ENCODE assay signal across 16 mouse cellular contexts in genomic region chr1:44550261-44550660, GRCm38 (mm10). TPM values are rescaled to one million over a fixed set of nuclear protein-coding genes. Genes with fewer than 3 reads are reported as not detected.
"Had no signal": no experiment of that assay in that cellular context is flagged by ENCODE, and none has a peak within 500 bp of the region (broad histone marks: within the 10 kb centered on the region; RNA-seq: fewer than 3 reads in every experiment).

No protein-coding gene starts in this region.

- H3K9ac ChIP-seq: kidney, embryonic 15.5 days; limb, embryonic 15.5 days; liver, embryonic 12.5 days; lung, embryonic 14.5 days; midbrain, embryonic 15.5 days; neural tube, embryonic 12.5 days had no signal

- H3K27ac ChIP-seq: kidney, embryonic 15.5 days; left cerebral cortex, adult 2 months; limb, embryonic 15.5 days; liver, embryonic 12.5 days; macrophage; midbrain, embryonic 15.5 days; neural tube, embryonic 12.5 days; stomach, postnatal 0 days had no signal

- ATAC-seq: liver, embryonic 12.5 days; midbrain, embryonic 15.5 days had no signal

- H3K36me3 ChIP-seq: kidney, embryonic 15.5 days; limb, embryonic 15.5 days; liver, embryonic 12.5 days; midbrain, embryonic 15.5 days; neural tube, embryonic 12.5 days had no signal

- DNase-seq: kidney, postnatal 25 days; lung, embryonic 14.5 days; lung, postnatal 14 days; thymus, adult 2 months; thymus, postnatal 25 days had no signal

- H3K9me3 ChIP-seq: kidney, embryonic 15.5 days; limb, embryonic 15.5 days; liver, embryonic 12.5 days; megakaryocyte, embryonic 14.5 days; midbrain, embryonic 15.5 days; neural tube, embryonic 12.5 days had no signal

- H3K4me3 ChIP-seq: kidney, embryonic 15.5 days; left cerebral cortex, adult 2 months; liver, embryonic 12.5 days; megakaryocyte, embryonic 14.5 days; midbrain, embryonic 15.5 days; neural tube, embryonic 12.5 days had no signal

- H3K27me3 ChIP-seq: kidney, embryonic 15.5 days; limb, embryonic 15.5 days; midbrain, embryonic 15.5 days; neural tube, embryonic 12.5 days had no signal

- H3K4me2 ChIP-seq: midbrain, embryonic 11.5 days; neural tube, embryonic 12.5 days had no signal

RNA-seq across cellular contexts. Expression of gene Gulp1, which starts 1.1 kb away (rescaled TPM):
- total RNA-seq: monocyte, adult 5-6 weeks had no signal
- polyA plus RNA-seq: macrophage had no signal
